9 mouse cellular contexts compared by ENCODE assay signal in the genomic region with DNA sequence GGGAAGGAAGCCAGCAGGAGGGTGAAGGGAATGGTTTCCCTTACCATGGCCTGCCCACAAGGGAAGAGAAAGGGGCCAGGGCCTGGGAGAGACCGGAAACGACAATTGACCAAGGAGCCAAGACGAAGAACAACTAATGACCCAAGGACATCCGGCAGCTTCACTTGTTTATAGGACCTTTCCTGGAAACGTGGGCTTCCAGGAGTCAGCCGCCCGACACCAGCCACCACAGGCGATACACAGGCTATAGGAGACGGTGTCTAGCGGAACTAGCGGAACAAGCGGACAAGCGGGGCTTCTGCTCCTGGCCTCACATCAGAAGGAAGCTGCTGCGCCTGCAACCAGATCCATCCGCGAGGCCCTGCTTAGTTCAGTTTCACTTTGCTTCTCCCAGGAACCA. TPM values are rescaled to one million over a fixed set of nuclear protein-coding genes. Genes with fewer than 3 reads are reported as not detected.
DNase-seq lines count a peak whose midpoint lies in the region; ATAC-seq and TF ChIP-seq lines count a peak whose summit lies in the region.
"Had no signal": no experiment of that assay in that cellular context is flagged by ENCODE, and none has a peak within 500 bp of the region (broad histone marks: within the 10 kb centered on the region; RNA-seq: fewer than 3 reads in every experiment).

No protein-coding gene starts in this region.

- peaks cover 60% of the 10 kb centered on the region for H3K4me1 ChIP-seq in midbrain, embryonic 10.5 days
- H3K4me1 ChIP-seq in midbrain, embryonic 15.5 days: peaks cover 42% of the 10 kb centered on the region
- H3K4me1 ChIP-seq in forebrain, postnatal 0 days (ENCODE audit: insufficient read depth): peaks cover 19% of the 10 kb centered on the region
- peaks cover 26% of the 10 kb centered on the region for H3K4me1 ChIP-seq in lung, adult 2 months (ENCODE audit: control insufficient read depth, insufficient read depth, low read length)

- no peak for ATAC-seq in midbrain, embryonic 15.5 days (replicated peaks)
- ATAC-seq in forebrain, postnatal 0 days: no peak
- no peak for ATAC-seq in cerebellum, adult (ENCODE audit: insufficient number of reproducible peaks, low FRiP score, low TSS enrichment)

- H3K4me3 ChIP-seq in midbrain, embryonic 10.5 days: peak overlapping the region; percentile 10; the same call in 1 of the 2 replicates
- H3K4me3 ChIP-seq in midbrain, embryonic 15.5 days: no peak overlapping the region
- no peak overlapping the region for H3K4me3 ChIP-seq in forebrain, postnatal 0 days (ENCODE audit: low read depth, low read length)
- H3K4me3 ChIP-seq in lung, adult 2 months (replicated peaks; ENCODE audit: extremely low read depth, low read depth, low read length): peak overlapping the region; percentile 39
- H3K4me3 ChIP-seq: myocyte had no signal

- TF ChIP-seq POLR2A in lung, adult 2 months (IDR thresholded peaks at IDR 0.05; ENCODE audit: borderline replicate concordance, extremely low read depth, low read depth, low read length): 0 out of 2 replicates have a peak, but pooled peaks have one; percentile 50

- no peak for TF ChIP-seq CTCF in forebrain, postnatal 0 days (IDR thresholded peaks at IDR 0.05; ENCODE audit: low read depth)
- TF ChIP-seq CTCF in lung, adult 2 months (IDR thresholded peaks at IDR 0.05; ENCODE audit: insufficient read depth, low read length): no peak

- H3K27ac ChIP-seq in midbrain, embryonic 10.5 days (replicated peaks): 0 out of 2 replicates have a peak overlapping the region, but pooled peaks have one; percentile 24
- H3K27ac ChIP-seq in midbrain, embryonic 15.5 days: no peak overlapping the region
- no peak overlapping the region for H3K27ac ChIP-seq in forebrain, postnatal 0 days (ENCODE audit: low read depth, low read length)

- H3K36me3 ChIP-seq in midbrain, embryonic 10.5 days: peaks cover 68% of the 10 kb centered on the region
- no peaks in the 10 kb centered on the region for H3K36me3 ChIP-seq in midbrain, embryonic 15.5 days (replicated peaks)
- H3K36me3 ChIP-seq in forebrain, postnatal 0 days (ENCODE audit: insufficient read depth): peaks cover 13% of the 10 kb centered on the region

- peaks cover 14% of the 10 kb centered on the region; the same call in 1 of the 2 replicates for H3K9me3 ChIP-seq in midbrain, embryonic 10.5 days (replicated peaks)
- H3K9me3 ChIP-seq in midbrain, embryonic 15.5 days: no peaks in the 10 kb centered on the region
- H3K9me3 ChIP-seq in forebrain, postnatal 0 days (ENCODE audit: low read length): no peaks in the 10 kb centered on the region

- no peaks in the 10 kb centered on the region for H3K27me3 ChIP-seq in midbrain, embryonic 10.5 days (ENCODE audit: low read depth, poor library complexity, severe bottlenecking)
- H3K27me3 ChIP-seq in midbrain, embryonic 15.5 days (replicated peaks): no peaks in the 10 kb centered on the region
- no peaks in the 10 kb centered on the region for H3K27me3 ChIP-seq in forebrain, postnatal 0 days (ENCODE audit: insufficient read depth, low read length)

- peak; percentile 38 for DNase-seq in midbrain, embryonic 10.5 days (ENCODE audit: low spot score)
- DNase-seq in forebrain, postnatal 0 days: peak; percentile 21
- peak; percentile 69 for DNase-seq in kidney, adult 11 months
- DNase-seq in lung, adult 2 months: no peak
- peak; percentile 54 for DNase-seq in thymus, postnatal 0 days (ENCODE audit: low spot score)
- DNase-seq in ovary, adult 18-20 months (ENCODE audit: low spot score): no peak

- H3K9ac ChIP-seq in midbrain, embryonic 15.5 days: no peak overlapping the region
- H3K9ac ChIP-seq in forebrain, postnatal 0 days: no peak overlapping the region

- no peak overlapping the region for H3K4me2 ChIP-seq in midbrain, embryonic 15.5 days
- H3K4me2 ChIP-seq in forebrain, postnatal 0 days (ENCODE audit: low read depth): no peak overlapping the region

- WGBS in midbrain, embryonic 10.5 days: 85% methylated on average over 16 of the region's 16 CpGs
- 73% methylated on average over 16 of the region's 16 CpGs for WGBS in midbrain, embryonic 15.5 days
- 66% methylated on average over 16 of the region's 16 CpGs for WGBS in forebrain, postnatal 0 days
- WGBS in lung, adult 2 months: 13% methylated on average over 16 of the region's 16 CpGs

RNA-seq across cellular contexts. Expression of a gene that starts 4.6 kb away (rescaled TPM):
- polyA plus RNA-seq in midbrain, embryonic 10.5 days (2016; fragmentation: Nextera tagmentation; extraction: Ambion mirVana): 91.4 and 105 TPM in 2 replicates
- polyA plus RNA-seq in midbrain, embryonic 15.5 days (2015; fragmentation: Nextera tagmentation; extraction: Ambion mirVana): 72.0 and 72.4 TPM in 2 replicates
- total RNA-seq in forebrain, postnatal 0 days (2014; rRNA removed): 86.6 and 102 TPM in 2 replicates
- polyA plus RNA-seq in forebrain, postnatal 0 days (2015; fragmentation: Nextera tagmentation; extraction: Ambion mirVana): 75.4 and 81.0 TPM in 2 replicates
- 80.4 and 115 TPM in 2 replicates for polyA plus RNA-seq in lung, adult 2 months (2012; rRNA removed)
- polyA plus RNA-seq in thymus, postnatal 0 days (2015; fragmentation: Nextera tagmentation; extraction: Ambion mirVana): 37.0 and 38.7 TPM in 2 replicates

RNA-seq across cellular contexts. Expression of a gene that starts 37.2 kb away (rescaled TPM):
- polyA plus RNA-seq in midbrain, embryonic 10.5 days (2016; fragmentation: Nextera tagmentation; extraction: Ambion mirVana): 0.37 and 0.51 TPM in 2 replicates
- polyA plus RNA-seq in midbrain, embryonic 15.5 days (2015; fragmentation: Nextera tagmentation; extraction: Ambion mirVana): 0.22 and 0.73 TPM in 2 replicates
- not detected in 2 replicates for total RNA-seq in forebrain, postnatal 0 days (2014; rRNA removed)
- polyA plus RNA-seq in forebrain, postnatal 0 days (2015; fragmentation: Nextera tagmentation; extraction: Ambion mirVana): 0.10 and 0.30 TPM in 2 replicates
- polyA plus RNA-seq in lung, adult 2 months (2012; rRNA removed): 0.09 TPM in 1 of 2 replicates, not detected in the other
- 38.4 and 45.2 TPM in 2 replicates for polyA plus RNA-seq in thymus, postnatal 0 days (2015; fragmentation: Nextera tagmentation; extraction: Ambion mirVana)

Comparison
In these comparisons a context has a peak if more than half of its experiments do, and no peak if none do; other contexts are left out.
1. H3K4me3 ChIP-seq: peak in midbrain, embryonic 10.5 days (single experiment) and lung, adult 2 months (single experiment); none in midbrain, embryonic 15.5 days (single experiment) and forebrain, postnatal 0 days (single experiment).
2. DNase-seq: peak in midbrain, embryonic 10.5 days (single experiment), forebrain, postnatal 0 days (single experiment), kidney, adult 11 months (single experiment) and thymus, postnatal 0 days (single experiment); none in lung, adult 2 months (single experiment) and ovary, adult 18-20 months (single experiment).
3. RNA of a gene that starts 37.2 kb away (polyA plus RNA-seq): 38.4 to 45.2 TPM in thymus, postnatal 0 days; 0.37 to 0.51 TPM in midbrain, embryonic 10.5 days, 0.10 to 0.30 TPM in forebrain, postnatal 0 days, 0.22 to 0.73 TPM in midbrain, embryonic 15.5 days and 0.09 TPM in lung, adult 2 months; every median in the first group is over 10 times any median in the second.